Mouse (Mus musculus): ENCODE measurements at regions not wholly inside any gene's neighbourhood (a gene's known extent, or its start where the extent isn't known, plus 50 kb on each side); places are given as distances from the start of the nearest gene placed in this dataset.
"Not testable (repeated sequence)": the region's sequence is repeated elsewhere in the genome, so short reads cannot be mapped to it uniquely, and the experiment has no call there.

DNA sequence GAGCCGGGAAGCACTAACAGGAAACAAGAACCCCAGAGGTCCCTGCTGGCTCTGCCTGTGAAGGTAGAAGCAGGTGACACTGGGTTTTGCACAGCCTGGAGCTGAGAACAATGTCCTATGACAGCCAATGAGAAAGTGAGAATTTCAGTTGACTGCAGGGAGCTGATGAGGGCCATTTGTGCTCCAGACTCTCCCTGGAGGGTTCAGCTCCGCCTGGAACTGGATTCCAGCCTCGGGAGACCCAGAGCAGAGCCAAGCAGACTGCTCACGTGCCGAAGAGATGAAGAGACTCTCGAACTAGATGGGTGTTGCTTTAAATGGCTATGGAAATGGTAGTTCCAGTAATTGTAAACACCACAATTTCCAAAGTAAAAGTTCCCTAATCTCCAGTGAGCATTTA is 93.5 kb downstream of the Cand1 start:
- DNase-seq: no peak

DNA sequence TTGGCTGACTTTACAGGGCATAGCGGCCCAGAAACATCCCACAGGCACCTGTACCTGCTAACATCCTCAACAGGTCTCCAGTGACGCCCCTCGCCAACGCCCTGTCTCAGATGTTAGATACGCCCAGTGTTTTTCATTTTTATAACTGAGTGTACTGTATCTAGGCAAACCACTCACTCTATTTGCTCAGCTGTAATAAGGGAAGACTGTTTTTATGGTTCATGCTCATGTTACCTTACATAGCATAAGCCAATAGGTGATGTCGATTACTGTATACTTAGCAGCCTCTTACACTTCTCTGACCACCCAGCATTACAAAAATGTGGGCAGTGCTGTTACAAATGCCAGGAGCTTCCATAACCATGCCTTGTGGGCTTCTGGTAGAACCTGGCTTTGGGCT is 97.0 kb downstream of the Cand1 start:
- no peak for DNase-seq

DNA sequence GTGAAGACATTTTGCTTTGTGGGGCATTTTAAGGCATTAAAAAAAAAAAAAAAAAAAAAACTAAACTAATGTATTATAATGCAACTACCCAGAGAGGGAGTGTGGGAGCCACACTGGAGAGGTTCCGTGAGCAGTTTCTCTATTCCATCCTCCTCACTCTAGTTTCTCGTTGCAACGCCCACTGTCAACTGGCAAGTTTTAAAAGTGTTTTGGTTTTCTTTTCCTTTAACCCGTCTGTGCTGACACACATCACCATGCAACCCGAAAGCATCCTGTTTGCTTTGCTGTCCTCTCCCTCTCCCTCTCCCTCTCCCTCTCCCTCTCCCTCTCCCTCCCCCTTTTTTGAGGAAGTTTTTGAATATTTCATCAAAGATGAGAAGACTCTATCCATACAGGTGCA is 97.5 kb downstream of the Cand1 start:
- no peak for DNase-seq

DNA sequence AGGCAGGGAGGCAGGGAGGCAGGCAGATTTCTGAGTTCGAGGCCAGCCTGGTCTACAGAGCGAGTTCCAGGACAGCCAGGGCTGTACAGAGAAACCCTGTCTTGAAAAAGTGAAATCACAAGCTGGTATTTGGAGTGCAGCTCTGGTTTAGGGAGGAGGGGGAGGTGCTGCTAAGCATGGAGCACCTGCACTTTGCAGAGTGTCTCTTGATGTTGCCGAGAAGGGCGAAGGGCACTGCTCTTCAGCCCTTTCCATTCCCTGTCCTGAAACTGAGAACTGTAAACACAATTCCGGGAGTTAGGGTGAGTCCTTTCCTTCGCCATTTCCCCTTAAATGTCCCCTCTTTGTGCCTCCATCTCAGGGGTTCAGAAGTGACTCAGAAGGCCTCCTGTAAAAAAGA is 101.6 kb downstream of the Cand1 start:
- DNase-seq: no peak

DNA sequence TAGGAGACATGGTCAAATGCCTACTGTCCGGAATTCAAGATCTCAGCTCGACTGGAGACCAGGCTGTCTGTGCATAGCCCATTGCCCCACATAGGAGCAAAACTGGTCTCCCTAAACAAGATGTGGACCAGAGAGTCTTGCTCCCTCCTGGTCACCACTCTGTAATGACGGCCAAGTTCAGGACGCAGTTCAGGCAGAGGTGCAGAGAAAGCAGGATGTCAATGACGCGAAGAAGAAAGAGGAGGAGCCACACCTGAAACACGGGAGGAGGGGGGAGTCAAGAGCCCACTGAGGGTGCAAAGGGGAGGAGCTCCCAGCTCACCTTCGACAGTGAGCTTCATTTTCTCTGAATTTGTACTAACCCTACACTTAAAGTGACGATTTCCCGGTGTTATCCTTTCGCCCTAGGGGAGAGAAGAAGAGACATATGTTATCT is 104.3 kb downstream of the Cand1 start:
- DNase-seq: no peak

DNA sequence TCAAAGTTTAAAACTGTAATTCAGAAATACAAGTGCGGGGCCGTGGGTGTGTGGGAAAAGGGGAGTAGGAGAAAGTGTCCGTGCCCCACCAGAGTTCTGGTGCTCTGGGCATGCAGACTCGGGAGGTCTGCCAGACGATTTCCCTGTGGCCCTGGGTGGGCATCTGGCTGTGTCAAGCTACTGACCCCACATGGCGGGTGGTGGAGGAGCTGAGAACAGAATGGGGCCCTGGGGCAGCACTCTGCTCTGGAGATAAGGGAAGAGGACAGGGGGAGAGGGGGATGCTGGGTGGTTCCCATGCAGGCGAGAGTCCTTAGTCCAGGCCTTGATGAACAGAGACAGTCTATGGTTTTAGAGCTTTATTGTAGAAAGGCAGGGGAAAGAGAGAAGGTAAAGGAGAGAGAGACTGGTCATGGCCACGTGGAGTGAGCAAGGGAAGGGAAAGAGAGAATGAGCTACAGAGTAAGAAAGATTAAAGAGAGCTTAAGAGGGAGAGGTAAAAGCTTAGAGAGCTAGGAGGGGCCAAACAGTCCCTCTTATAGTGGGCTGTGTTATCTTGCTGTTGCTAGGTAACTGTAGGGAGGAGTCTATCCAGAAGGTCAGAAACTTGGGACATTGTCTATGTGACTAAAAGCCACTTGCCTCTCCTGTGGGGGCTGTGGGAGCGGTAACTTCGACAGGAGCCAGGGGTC is 104.9 kb downstream of the Cand1 start:
- no peak for DNase-seq

DNA sequence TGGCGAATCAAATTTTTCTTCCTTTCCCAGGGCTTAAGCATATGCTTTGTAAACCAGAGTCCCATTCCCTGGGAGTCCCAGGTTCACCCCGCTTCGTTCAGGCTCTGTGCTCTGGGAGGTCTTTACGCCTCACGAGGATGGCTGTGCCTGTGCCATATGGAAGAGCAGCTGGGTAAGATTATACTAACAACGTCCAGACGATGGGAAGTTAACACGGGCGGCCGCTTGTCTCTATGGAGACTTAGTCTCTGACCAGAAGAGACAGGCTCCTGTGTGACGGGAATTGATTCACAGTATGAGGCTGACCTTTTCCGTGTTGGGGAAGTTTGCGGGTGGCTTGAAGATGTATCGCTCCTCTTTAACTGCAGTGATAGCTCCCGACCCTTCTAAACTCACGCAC is 107.9 kb downstream of the Cand1 start:
- no peak for DNase-seq

DNA sequence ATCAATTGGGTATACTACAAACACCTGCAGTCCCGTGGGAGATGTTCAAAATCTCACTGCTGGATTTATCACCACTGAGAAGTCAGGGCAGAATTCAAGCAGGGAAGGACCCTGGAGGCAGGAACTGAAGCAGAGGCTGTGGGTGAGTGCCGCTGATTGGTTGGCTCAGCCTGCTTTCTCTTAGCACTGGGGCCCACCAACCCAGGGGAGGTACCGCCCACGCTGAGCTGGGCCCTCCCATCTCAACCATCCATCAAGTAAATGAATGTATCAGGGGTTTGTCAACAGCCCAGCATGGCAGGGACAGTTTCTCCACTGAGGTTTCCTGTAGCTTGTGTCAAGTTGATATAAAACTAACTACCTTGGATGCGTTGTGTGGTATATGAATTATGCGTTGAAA is 109.2 kb downstream of the Cand1 start:
- no peak for DNase-seq

DNA sequence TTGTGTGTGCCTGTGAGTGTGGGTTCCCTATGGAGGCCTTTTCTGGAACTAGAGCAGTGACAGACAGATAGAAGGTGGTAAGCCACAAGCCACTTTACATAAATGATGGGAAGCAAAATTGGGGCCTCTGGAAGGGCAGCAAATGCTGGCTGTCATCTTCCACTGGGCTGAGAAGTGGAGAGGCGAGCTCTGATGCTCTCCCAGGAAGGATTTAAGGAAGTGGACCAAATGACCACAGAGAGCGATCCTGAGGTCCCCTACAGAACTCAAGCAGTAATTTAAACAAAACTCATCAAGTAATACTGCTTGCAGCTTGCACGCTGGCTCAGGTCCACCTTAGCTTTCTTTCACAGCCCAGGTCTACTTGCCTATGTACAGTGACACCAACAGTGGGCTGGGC is 111.8 kb downstream of the Cand1 start:
- DNase-seq: no peak

DNA sequence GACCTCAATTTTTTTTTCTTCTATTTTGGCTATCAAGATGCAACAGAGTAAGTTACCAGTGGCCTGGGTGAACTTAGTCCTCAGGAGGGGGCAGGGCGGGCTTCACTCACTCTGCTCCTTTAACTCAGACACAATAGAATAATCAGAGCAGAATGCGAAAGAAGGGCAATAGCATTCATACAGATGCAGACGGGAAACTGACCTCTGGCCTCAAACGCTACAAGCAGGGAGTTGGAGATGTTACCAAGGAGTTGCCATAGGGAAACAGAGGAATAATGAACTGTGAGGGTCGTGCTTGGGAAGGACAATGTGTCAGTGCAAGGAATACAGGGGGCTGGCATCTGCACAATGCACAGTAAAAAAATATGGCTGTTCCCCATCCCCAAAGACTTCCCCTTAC is 116.3 kb downstream of the Cand1 start:
- no peak for DNase-seq

DNA sequence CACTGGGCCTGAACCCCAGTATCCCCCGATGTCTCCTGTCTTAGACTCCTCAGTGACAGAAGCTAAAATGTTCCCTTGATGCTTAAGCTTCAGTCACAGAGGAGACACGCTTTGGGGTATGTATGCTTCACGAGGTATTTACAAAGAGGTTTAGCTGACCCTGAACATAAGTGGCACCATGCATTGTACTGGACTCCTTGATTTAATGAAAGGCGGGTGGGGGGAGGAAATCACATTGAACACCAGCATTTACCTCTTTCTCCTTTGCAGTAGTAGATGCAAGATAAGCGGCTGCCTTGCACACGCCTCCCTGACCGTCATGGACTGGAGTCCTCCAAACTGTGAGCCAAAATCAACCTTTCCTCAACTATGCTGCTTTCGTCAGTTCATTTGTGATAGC is 117.5 kb downstream of the Cand1 start:
- DNase-seq: no peak

DNA sequence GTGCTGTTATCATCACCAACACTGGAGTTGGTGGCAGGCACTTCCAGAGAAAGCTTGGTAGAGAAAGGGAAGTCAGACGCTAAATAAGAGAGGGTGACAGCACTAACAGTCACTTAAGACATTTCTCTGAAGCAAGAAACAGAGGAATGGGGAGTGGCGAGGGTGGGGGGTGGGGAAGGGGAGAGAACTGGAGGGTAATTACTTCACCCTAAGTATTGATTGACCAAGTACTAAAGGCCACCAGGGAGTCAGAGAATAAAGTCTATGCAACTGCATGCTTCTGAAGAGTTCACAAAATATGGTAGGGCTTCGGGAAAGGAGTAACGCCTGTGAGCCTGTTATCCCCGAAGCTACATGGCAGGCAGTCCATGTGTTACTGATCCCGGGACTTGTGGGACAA is 118.3 kb downstream of the Cand1 start:
- DNase-seq: no peak

DNA sequence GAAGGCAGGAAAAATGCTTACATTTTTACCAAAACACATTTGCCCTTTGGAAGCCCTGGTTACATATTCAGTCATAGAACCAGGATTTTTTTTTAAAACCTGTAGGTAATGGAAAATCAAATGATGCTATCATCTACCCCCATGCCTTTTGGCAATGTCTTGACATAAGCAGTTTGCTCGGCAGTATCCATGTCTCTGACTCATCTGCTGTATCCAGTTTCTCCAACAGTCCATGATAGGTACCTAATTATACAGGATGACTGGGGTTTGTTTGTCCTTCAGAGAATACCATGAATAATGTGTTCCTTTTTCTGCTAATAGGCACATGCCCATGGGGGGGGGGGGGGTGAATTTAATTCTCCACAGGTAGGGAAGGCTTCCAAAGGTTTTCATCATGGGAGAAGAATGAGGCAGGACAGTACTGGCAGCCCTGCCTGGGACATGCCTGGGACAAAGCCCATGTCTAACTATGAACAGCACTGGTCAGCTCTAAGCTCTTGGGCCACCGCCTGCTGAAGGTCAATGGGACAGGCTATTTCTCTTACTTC is 122.9 kb downstream of the Cand1 start:
- DNase-seq: no peak

DNA sequence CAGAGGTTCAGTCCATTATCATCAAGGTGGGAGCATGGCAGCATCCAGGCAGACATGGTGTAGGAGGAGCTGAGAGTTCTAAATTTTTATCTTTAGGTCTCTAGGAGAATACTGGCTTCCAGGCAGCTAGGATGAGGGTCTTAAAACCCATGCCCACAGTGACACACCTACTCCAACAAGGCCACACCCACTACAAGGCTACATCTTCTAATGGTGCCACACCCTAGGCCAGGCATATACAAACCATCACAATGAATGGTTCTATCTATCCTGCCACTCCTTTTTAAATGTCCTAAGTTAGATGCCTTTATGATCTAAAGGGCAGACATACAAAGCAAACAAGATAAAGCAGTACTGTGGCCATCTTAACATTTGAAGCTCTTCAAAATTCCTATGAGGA is 124.7 kb downstream of the Cand1 start:
- not testable (repeated sequence) for DNase-seq

DNA sequence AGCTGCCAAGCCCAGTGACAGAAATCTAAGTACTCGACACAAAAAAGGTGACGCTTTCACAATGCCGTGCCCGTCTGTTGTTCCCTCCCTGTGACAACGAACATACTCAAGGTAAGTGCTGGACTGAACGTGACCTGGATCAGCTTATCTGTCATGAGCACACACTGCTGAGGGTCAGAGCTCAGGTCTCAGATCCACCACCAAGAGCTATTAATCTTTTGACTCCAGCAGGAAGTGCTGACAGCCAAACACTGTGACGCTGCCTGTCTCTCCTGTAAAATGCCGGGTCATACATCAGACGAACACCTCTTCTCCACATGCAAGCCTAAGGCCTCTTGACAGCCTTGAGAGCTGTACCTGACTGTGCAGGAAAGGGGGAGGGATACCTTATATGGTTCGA is 125.2 kb downstream of the Cand1 start:
- DNase-seq: no peak

DNA sequence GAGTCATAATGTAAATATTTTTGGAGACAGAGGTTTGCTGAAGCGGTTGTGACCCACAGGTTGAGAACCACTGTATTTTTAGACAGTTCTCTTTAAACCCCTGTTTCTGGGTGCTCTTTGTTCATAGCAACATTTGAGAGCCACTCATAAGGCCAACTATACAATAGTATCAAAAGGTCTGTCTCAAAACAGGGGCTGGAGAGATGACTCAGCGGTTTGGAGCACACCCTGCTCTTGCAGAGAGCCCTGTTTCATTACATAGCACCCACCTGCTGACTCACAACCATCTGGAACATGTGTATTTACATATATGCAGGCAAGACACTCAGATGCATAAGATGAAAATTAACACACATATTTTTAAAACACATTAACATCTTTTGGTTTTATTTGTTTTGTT is 128.0 kb downstream of the Cand1 start:
- DNase-seq: no peak

DNA sequence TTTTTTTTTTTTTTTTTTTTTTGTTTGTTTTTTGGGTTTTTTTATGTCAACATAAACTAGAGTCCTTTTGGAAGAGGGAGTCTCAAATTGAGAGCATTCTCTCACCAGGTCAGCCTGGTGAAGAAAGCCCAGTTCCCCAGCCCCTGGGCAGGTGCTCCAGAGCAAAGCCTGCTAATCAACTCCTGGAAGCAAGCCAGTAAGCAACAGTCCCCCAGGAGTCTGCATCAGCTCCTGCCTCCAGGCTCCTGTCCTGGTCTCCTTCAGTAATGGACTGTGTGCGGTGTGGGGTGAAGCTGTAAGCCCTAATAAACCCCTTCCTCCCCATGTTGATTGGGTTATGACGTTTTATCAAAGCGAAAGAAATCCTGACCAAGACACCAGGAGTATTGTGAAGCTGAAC is 128.4 kb downstream of the Cand1 start:
- DNase-seq: no peak

DNA sequence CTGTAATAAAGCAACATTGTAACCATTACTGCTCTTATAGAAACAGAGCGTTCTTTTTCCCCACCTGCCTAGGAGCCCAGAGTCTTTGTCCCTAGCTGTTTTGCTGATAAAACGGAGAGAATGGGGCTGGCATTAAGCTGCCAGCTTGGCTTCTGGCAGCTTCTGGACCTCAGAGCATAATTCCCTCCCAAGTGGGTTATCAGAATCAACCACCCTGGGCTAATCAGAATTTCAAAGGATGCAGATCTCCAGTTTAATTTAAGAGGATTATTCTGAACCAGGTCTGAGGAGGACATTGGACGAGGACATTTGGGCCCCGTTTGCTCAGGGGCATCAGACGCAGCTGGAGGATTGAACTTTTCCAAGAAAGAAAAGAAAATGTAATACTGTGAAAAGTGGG is 129.2 kb downstream of the Cand1 start:
- DNase-seq: no peak

DNA sequence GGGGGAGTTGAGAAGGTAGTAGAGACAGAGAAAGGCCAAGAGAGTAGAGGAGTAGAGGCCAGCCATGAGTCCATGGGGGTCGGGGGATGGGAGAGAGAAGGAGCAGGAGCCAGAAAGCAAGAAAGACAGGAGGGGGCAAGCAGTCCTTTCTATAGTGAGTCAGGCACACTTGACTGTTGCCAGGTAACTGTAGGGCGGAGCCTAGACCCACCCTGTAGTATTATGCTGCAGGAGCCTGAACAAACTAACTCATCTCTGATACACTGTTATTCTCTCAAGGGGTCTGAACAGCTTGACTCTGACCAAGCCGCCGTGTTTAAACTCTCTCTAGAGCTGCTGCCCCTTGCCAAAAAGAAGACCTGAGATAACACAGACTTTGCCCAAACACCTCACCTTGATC is 130.6 kb downstream of the Cand1 start:
- no peak for DNase-seq

DNA sequence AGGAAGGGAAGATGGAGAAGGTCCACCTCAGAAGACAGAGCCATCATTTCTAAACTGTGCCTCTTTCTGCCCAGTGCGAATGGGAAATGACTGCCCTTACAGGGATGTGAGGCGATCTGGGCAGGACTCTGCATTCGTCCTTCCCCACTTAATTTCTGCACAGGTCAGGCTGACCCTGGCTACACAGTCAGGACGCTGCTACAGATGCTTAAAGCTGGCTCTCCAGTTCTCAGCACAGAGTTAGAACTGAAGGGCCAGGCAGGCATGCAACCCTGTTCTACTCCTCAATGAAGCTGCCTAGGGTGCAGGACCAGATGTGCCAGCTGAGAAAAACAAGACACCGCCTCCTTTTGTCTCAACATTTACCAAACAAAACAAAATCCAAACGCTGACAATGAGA is 132.1 kb downstream of the Cand1 start:
- no peak for DNase-seq

DNA sequence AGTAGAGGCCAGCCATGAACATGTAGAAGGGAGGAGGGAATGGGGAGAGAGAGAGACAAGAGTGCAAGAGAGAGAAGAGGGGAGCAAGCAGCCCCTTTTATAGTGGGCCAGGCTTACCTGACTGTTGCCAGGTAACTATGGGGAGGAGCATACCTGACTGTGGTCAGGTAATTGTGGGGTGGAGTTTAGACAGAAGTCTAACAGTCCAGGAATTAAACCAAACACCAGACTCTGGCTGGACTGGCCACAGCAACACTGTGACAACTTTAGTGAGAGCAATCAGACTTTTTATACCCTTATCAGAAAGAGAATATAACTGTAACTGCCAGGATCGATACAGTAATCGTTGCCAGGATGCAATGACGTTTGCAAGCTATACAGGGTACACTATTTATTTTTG is 133.8 kb downstream of the Cand1 start:
- DNase-seq: no peak

DNA sequence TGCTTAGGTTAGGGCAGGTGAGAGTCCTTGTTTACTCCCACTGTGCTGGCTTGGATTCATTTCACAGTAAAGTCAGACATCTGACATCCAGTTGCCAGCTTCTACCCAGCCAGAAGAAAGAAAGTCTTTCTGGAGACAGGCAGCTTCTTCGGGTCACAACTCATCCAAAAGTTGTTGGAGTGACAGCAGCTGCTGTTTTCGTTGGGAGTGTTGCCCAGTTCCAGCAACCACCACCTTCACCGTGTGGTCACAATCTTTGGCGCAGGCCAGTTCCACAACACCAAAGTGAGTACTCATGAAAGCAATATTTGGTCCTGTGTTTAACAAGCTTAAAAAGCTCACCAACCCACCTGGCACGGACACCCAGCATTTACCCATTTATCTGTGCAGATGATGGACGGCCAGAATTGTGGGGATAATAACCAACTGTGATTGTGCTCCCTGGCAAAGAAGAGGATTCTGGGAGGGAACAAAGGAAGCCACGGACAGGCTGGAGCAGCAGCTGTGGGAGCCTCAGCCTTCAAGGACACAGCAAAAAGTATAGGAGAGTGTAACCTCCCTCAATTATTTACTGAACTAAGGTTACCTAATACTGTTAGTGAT is 134.5 kb downstream of the Cand1 start:
- no peak for DNase-seq

DNA sequence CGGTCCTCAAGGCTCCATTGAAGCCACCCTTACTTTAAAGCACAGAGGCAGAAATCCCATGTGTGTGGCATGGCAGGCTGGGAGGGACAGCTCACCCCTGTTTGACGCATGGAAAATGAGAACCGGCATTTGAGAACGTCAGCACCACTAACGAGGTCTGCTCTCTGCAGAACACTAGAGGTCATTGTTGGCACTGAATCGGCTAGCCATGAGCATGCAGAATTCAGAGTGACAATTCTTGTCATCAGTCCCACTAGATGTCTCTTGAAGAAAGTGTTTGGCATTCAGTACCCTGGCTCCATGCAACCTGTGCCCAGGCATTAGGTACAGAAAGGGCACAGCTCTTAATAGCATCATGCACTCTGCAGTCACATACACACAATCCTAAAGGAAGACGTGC is 139.3 kb downstream of the Cand1 start:
- no peak for DNase-seq

DNA sequence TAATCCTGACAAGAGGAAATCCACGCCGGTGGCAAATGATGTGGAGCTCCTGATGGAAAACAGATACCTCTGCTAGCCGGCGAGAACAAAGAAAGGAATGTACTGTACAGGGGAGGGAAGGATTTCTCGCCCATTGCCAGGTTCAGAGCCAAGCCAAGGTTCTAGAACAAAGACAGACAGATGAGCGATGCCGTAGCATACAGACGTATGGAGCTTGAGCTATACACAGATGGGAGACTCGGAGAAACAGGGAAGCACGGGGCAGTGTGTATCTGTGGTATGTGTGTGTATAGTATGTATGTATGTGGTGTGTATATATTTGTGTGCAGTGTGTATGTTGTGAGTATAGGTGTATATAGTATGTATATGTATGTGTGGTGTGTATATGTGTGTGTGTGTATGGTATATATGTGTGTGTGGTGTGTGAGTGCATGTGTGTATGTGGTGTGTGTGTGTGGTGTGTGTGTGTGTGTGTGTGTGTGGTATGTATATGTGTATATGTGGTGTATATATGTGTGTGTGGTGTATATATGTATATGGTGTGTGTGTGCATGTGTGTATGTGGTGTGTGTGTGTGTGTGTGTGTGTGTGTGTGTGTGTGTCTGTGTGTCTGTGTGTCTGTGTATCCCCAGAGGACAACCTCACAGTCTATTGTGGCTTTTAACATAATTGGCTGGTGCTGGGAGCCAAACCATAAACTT is 140.6 kb downstream of the Cand1 start:
- no peak for DNase-seq
